Mouse (Mus musculus) frontal cortex, postnatal 14 days (tissue): ENCODE results near the gene Lrch2.
A peak's percentile ranks its signal among the peaks of the same experiment; 100 is the strongest.
"Not testable (repeated sequence)": the region's sequence is repeated elsewhere in the genome, so short reads cannot be mapped to it uniquely, and the experiment has no call there.

Experiments
- DNase-seq, 2 experiments: peaks; one replicate each; pipeline ENCODE4 v3.0.0; 2022; ENCODE audit warnings: low spot score in 2 of 2

Lrch2 gene

GRCm38 (mm10) chrX:147553421-147554201, at the start of gene Lrch2:
Gene Lrch2, minus strand, starts transcription at chrX:147554081.
- DNase-seq: peak; percentile 24 to 32

GRCm38 (mm10) chrX:147540934-147541870, 12.7 kb downstream of the Lrch2 start:
- no peak for DNase-seq

GRCm38 (mm10) chrX:147538377-147538776, 15.5 kb downstream of the Lrch2 start:
- no peak for DNase-seq

GRCm38 (mm10) chrX:147537117-147537516, 16.8 kb downstream of the Lrch2 start:
- not testable (repeated sequence) for DNase-seq

- no peak for DNase-seq
Measured at GRCm38 (mm10) chrX:147535616-147536015, 18.3 kb downstream of the Lrch2 start.

GRCm38 (mm10) chrX:147531675-147532074, 22.2 kb downstream of the Lrch2 start:
- DNase-seq: no peak

- no peak for DNase-seq
Measured at GRCm38 (mm10) chrX:147527646-147528172, 26.2 kb downstream of the Lrch2 start.

GRCm38 (mm10) chrX:147489551-147489950, 64.3 kb downstream of the Lrch2 start:
- DNase-seq: no peak

- not testable (repeated sequence) for DNase-seq
Measured at GRCm38 (mm10) chrX:147453610-147454009, 100.3 kb downstream of the Lrch2 start, which contains the start of gene Vmn1r239-ps. Gene Vmn1r239-ps, minus strand, starts transcription at chrX:147453710.

- DNase-seq: no peak
Measured at GRCm38 (mm10) chrX:147443386-147443785, 110.5 kb downstream of the Lrch2 start.

- no peak for DNase-seq
Measured at GRCm38 (mm10) chrX:147435400-147435799, 118.5 kb downstream of the Lrch2 start.

GRCm38 (mm10) chrX:147429753-147430152, 124.1 kb downstream of the Lrch2 start:
- DNase-seq: no peak

GRCm38 (mm10) chrX:147429129-147429528, 124.8 kb downstream of the Lrch2 start, which contains the start of gene Il13ra2:
Gene Il13ra2, minus strand, starts transcription at chrX:147429192.
- no peak for DNase-seq
